Mouse (Mus musculus) stomach, postnatal 0 days (tissue): ENCODE measurements around the gene Cyb5b. TPM values are rescaled to one million over a fixed set of nuclear protein-coding genes. Genes with fewer than 3 reads are reported as not detected.

Experiments
- ATAC-seq: fragments of 200-750 bp; cut with Nextera tagmentation; 2 replicates; pipeline ENCODE4 v1.8.0; 2017; ENCODE audit not compliant: low FRiP score, low TSS enrichment
- DNase-seq: peaks from one replicate; pipeline ENCODE4 v3.0.0-alpha.2; 2016; ENCODE audit warnings: low spot score
- H3K27ac ChIP-seq: fragments of 300-500 bp; sonication (generic); replicated peaks from 2 replicates; pipeline ENCODE4 v1.5.1; 2014; ENCODE audit warnings: mild to moderate bottlenecking, control low read depth
- H3K27me3 ChIP-seq: fragments of 300-500 bp; sonication (generic); 2 replicates; pipeline ENCODE4 v1.6.1; 2014; ENCODE audit warnings: low read length; ENCODE audit not compliant: control insufficient read depth, insufficient read depth
- H3K36me3 ChIP-seq: fragments of 300-500 bp; sonication (generic); 2 replicates; pipeline ENCODE4 v1.6.1; 2014; ENCODE audit warnings: low read length, mixed read lengths; ENCODE audit not compliant: control insufficient read depth, insufficient read depth
- H3K4me1 ChIP-seq: fragments of 300-500 bp; sonication (generic); replicated peaks from 2 replicates; pipeline ENCODE4 v1.6.1; 2014; ENCODE audit warnings: antibody characterized with exemption; ENCODE audit not compliant: control insufficient read depth, insufficient read depth
- H3K4me2 ChIP-seq: fragments of 300-500 bp; sonication (generic); replicated peaks from 2 replicates; pipeline ENCODE4 v1.6.1; 2014; ENCODE audit warnings: low read depth, mild to moderate bottlenecking, control low read depth, moderate library complexity
- H3K4me3 ChIP-seq: fragments of 300-500 bp; sonication (generic); 2 replicates; pipeline ENCODE4 v1.5.1; 2014; ENCODE audit warnings: low read depth, low read length, control low read depth
- H3K9ac ChIP-seq: fragments of 300-500 bp; sonication (generic); 2 replicates; pipeline ENCODE4 v1.6.1; 2014; ENCODE audit warnings: mild to moderate bottlenecking, low read length, control low read depth, mixed read lengths
- H3K9me3 ChIP-seq: fragments of 300-500 bp; sonication (generic); 2 replicates; pipeline ENCODE4 v1.6.1; 2016; ENCODE audit warnings: low read length; ENCODE audit not compliant: control insufficient read depth
- CTCF ChIP-seq: IDR thresholded peaks from 2 replicates; pipeline ENCODE4 v1.5.1; 2016; ENCODE audit warnings: antibody characterized with exemption, low read depth, mild to moderate bottlenecking, moderate library complexity
- EP300 ChIP-seq: optimal IDR thresholded peaks from 2 replicates; pipeline ENCODE3; 2016; ENCODE audit warnings: antibody characterized with exemption
- WGBS: fragments of 180-500 bp; shearing (Covaris S2); extraction: QIAGEN DNeasy Blood & Tissue Kit; methylation state at CpG from one replicate; pipeline ENCODE4 v1.1.7; 2014; 5-methylcytosine and 5-hydroxymethylcytosine counted together
- polyA plus RNA-seq: library from polyadenylated mRNA; unstranded; fragments of >200 nt; fragmentation: Nextera tagmentation; extraction: Ambion mirVana; gene quantifications from 2 replicates; pipeline ENCODE4 v1.2.1, GENCODE M21; 2015

Cyb5b gene
- polyA plus RNA-seq, 1 experiment from 2014 or later: 52.6 TPM

DNA sequence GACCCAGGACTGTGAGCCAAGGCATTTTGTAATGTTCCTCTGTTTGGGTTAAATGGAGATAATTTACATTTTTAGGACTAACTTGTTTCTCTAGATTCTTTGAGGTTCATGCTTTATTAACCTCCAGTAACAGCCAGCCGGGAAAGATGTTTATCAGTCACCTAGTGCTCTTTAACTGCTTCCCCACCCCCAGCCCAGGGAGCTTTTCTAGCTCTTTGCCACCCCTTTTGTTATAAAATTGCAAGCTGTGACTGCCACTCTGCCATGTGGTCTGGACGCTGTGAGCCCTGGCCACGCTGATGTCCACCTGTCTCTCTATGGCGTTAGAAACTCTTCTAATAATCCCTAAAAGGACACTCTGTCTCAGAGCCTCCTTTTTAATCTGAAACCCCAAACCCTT, 6.9 kb upstream of the Cyb5b start:
- DNase-seq: no peak
- TF ChIP-seq CTCF (no peak), EP300 (no peak)
- Histone ChIP-seq H3K9ac (no peak overlapping the region), H3K9me3 (no peaks in the 10 kb centered on the region), H3K36me3 (no peaks in the 10 kb centered on the region), H3K4me2 (no peak overlapping the region), H3K4me1 (peaks cover 5% of the 10 kb centered on the region; the same call in 1 of the 2 replicates), H3K27me3 (no peaks in the 10 kb centered on the region), H3K27ac (no peak overlapping the region), H3K4me3 (no peak overlapping the region)
- no peak for ATAC-seq
- WGBS: 53% methylated on average over 4 of the region's 4 CpGs

- Histone ChIP-seq H3K4me2 (no peak overlapping the region), H3K4me1 (0 out of 2 replicates have a peak, but pooled peaks cover 3% of the 10 kb centered on the region), H3K36me3 (no peaks in the 10 kb centered on the region), H3K4me3 (no peak overlapping the region), H3K9ac (no peak overlapping the region), H3K9me3 (no peaks in the 10 kb centered on the region), H3K27ac (no peak overlapping the region), H3K27me3 (no peaks in the 10 kb centered on the region)
- ATAC-seq (no peak), DNase-seq (no peak)
- TF ChIP-seq EP300: no peak
- TF ChIP-seq CTCF: no peak
Observed at GRCm38 (mm10) chr8:107146186-107146585, 4.3 kb upstream of the Cyb5b start.

DNA sequence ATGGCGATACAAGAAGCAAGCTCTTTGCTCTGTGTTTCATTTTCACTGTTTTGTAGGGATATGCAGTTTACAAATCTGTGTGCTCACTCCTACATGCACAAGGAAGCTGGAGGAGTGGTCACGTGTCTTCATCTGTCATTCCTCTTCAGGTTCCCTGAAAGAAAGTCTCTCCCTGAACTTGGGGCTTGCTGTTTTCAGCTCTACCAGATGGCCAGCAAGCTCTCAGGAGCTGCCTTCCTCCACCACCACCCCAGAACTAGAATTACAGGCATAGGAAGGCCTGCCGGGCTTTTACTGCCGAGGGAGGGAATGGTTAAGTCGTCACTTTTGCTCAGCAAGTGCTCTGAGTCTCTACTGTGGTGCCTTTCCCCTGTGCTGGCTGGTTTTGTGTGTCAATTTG, 1.6 kb upstream of the Cyb5b start:
- Histone ChIP-seq H3K36me3 (peaks cover 3% of the 10 kb centered on the region; the same call in 1 of the 2 replicates), H3K27me3 (no peaks in the 10 kb centered on the region), H3K4me3 (no peak overlapping the region), H3K9me3 (no peaks in the 10 kb centered on the region), H3K27ac (no peak overlapping the region), H3K9ac (no peak overlapping the region), H3K4me1 (0 out of 2 replicates have a peak, but pooled peaks cover 3% of the 10 kb centered on the region), H3K4me2 (no peak overlapping the region)
- WGBS: 85% methylated on average over 5 of the region's 5 CpGs
- TF ChIP-seq EP300 (no peak), CTCF (no peak)
- no peak for ATAC-seq
- no peak for DNase-seq

DNA sequence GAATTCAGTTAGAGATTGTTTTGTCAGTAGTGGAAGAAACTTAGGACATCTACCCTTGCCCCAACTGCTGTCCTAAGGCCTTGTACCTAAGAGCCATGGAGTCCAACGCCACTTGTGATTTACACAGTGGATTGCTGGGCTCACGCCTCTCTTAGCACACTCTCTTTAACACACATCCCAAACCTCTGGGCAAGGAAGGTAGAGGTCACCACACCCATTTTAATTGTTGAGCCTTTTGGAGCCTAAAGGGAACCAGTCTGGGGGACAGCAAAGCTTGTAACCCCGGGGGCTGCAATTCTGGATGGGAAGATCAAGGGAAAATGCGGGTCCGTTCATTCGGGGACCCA, 410 bp upstream of the Cyb5b start:
- H3K27me3 ChIP-seq: no peaks in the 10 kb centered on the region
- no peak for TF ChIP-seq EP300
- TF ChIP-seq CTCF: no peak
- peak overlapping the region; percentile 88 for H3K27ac ChIP-seq
- peak overlapping the region; percentile 87 for H3K4me2 ChIP-seq
- 26% methylated on average over 6 of the region's 6 CpGs for WGBS
- H3K9ac ChIP-seq: peak overlapping the region; percentile 90
- H3K9me3 ChIP-seq: no peaks in the 10 kb centered on the region
- peak; percentile 59; the same call in 1 of the 2 replicates for ATAC-seq
- H3K4me1 ChIP-seq: 0 out of 2 replicates have a peak, but pooled peaks cover 3% of the 10 kb centered on the region
- no peak for DNase-seq
- H3K36me3 ChIP-seq: peaks cover 3% of the 10 kb centered on the region; the same call in 1 of the 2 replicates
- H3K4me3 ChIP-seq: peak overlapping the region; percentile 87

GRCm38 (mm10) chr8:107151212-107151920, 926 bp downstream of the Cyb5b start:
- Histone ChIP-seq H3K27ac (peak overlapping the region; percentile 88; the same call in 1 of the 2 replicates), H3K4me2 (peak overlapping the region; percentile 87), H3K4me1 (0 out of 2 replicates have a peak, but pooled peaks cover 3% of the 10 kb centered on the region), H3K27me3 (no peaks in the 10 kb centered on the region), H3K36me3 (peaks cover 3% of the 10 kb centered on the region; the same call in 1 of the 2 replicates), H3K9me3 (no peaks in the 10 kb centered on the region), H3K9ac (peak overlapping the region; percentile 90), H3K4me3 (peak overlapping the region; percentile 87)
- TF ChIP-seq CTCF: no peak
- TF ChIP-seq EP300: no peak
- peak; percentile 30; the same call in 1 of the 2 replicates for ATAC-seq
- no peak for DNase-seq
- 61% methylated on average over 7 of the region's 7 CpGs for WGBS
